Mouse (Mus musculus): ENCODE data around the gene Pih1d3. TPM values are rescaled to one million over a fixed set of nuclear protein-coding genes. Genes with fewer than 3 reads are reported as not detected.

The Pih1d3 gene
- not detected in 2 replicates for polyA plus RNA-seq (2012; rRNA removed)

- no peak for DNase-seq (ENCODE audit: low read depth)
These were observed at the start of gene Pih1d3, which contains the start of gene 4931428L18Rik for GRCm38 (mm10) chr1:31222564-31222963. Gene Pih1d3 (plus strand): TSS chr1:31222838. Gene 4931428L18Rik (minus strand): TSS chr1:31222684.

DNA sequence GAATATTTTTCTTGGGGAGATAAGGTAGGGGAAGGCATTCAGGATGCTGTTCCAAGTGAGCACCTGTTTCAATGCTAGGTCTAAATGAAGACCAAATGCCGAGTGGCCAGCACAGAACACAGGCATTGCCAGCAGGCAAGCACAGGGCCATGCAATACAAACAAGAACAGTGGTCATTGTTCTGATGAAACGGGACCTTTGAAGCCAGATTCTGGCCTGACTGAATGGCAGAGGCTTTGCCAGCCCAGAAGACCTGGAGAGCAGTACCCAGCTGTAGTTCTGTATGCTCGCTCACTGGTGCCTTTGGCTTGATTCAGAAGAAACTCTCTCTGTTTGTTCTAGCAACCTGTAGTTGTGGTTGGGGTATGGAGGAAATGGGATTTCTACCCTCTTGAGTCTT is 47.2 kb upstream of the Pih1d3 start:
- DNase-seq (ENCODE audit: low read depth): no peak

- no peak for DNase-seq (ENCODE audit: low read depth)
These were observed 46.5 kb upstream of the Pih1d3 start, which contains the start of gene Lgsn for GRCm38 (mm10) chr1:31176101-31176500. Gene Lgsn (plus strand): TSS chr1:31176401.

DNA sequence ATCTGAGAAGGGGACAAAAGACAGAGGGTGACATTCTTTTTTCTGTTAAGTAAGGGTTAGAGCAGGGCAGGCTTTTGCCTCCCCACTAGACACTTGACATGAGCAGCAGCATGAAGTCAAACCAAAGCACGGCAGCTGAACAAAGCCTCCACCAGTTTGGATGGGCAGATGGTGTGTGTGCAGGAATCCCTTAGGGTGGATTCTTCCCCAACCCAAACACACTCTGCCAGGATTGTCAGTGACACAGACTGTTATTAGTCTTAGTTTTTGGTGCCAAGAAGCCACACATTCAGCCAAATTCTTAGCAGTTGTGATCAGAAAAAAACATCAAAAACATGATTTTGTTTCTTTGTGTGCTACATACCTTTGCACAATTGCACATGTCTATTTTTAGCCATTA is 44.4 kb upstream of the Pih1d3 start:
- no peak for DNase-seq (ENCODE audit: low read depth)

- no peak for DNase-seq (ENCODE audit: low read depth)
These were observed 32.3 kb upstream of the Pih1d3 start for GRCm38 (mm10) chr1:31190237-31190866.

GRCm38 (mm10) chr1:31195633-31196032 is 27.0 kb upstream of the Pih1d3 start:
- DNase-seq (ENCODE audit: low read depth): no peak

DNA sequence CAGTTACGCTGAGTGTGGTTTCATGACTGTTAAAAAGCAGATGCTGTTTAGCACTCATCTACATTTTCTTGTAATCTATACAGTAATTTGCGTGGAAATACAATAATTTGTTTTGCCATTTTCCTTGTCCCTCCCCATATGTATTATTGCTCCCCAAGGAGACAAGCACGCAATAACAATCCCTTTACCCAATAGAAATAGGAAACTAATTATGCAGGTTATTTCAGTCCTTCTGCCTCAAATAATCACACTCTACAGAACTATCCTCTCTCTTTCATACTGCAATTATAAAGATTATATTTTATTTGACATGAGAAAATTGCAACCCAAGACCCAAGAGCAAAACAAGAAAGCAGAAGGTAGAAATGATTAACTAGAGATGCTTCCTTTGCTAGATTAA is 25.7 kb upstream of the Pih1d3 start:
- no peak for DNase-seq (ENCODE audit: low read depth)

DNA sequence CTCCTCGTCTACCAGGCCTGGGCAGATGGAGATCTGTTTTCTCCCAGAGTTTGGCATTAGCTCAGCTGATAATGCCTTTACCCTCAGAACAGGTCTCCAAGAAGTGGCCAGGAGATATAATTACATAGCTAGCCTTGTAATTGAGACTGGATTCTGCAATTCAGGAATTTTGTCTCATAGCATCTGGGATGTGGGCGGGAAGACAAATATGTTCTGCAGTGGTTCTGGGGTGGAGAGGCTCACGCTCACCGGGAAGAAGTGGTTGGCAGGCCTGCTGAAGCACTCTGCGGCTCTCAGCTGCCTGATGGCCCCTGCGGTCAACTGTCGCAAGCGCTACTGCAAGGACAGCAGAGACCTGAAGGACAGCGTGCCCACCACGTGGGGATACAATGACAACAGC is 18.9 kb upstream of the Pih1d3 start:
- DNase-seq (ENCODE audit: low read depth): no peak

DNA sequence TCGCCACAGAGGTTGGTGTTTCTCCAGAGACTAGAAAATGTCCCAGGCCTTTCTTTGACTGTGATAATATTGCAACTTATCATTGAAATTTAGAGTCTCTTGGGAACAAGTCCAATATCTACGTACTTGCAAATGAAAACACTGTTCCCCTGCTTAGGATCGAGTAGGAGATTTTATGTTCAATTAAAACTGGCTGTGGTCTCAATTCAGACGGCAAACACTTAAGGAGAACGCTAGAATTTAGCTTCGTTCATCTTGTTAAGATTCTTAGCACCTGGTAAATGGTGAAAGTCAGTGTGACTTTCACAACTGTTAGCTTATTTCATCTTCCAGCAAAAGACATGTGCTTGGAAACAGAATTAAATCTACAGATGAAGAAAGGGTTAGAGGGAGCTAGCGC is 17.3 kb upstream of the Pih1d3 start:
- DNase-seq (ENCODE audit: low read depth): no peak

GRCm38 (mm10) chr1:31205770-31206169 is 16.9 kb upstream of the Pih1d3 start:
- no peak for DNase-seq (ENCODE audit: low read depth)

- DNase-seq (ENCODE audit: low read depth): no peak
These were observed 12.5 kb upstream of the Pih1d3 start for GRCm38 (mm10) chr1:31210144-31210543.

DNA sequence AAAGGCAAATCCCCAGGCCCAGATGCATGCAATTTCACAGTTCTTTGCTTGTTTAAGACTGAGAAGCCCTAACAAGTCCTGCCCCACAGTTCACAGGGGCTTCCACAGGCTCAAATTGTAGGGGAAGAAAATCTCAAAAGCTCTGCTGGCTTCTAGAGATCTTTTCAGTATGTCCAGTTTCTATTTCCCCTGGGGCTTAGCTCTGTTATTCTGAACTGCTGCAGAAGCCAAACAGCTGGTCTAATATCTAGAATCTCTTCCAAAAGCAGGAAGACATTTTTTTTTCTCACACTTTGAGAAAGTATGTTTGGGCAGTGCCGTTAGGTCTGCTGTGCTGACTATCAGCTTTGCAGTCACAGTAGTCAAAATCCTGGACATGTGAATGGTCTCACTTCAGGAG is 7.8 kb upstream of the Pih1d3 start:
- DNase-seq (ENCODE audit: low read depth): no peak

DNA sequence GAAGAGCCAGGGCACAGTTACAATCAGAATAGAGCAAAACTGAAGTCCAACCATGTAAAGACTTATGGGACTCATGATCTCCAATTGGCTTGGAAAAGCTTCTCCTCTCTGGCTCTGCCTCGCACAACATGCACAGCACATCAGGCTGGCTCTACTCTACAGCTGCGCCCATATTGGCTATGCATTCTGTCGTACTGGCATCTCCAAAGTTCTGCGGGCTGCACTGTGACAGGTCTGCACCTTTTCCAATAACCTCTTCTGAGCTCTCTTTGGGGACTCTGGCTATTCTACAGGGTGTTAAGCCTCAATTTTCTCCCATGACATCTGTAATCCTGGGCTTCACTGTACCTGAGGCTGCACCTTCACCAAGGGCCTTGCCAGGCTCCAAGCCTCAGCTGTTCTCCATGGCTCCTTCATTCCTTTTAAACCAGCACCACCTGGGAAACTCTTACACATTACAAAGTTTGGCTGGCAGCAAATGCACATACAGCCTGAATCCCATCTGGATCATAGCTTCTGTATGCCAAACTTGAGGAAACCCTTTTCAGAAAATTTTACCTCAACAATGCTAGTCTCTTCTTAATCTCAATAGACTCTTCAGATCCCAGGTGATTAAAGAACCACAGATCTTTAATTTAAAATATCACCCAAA is 1.9 kb upstream of the Pih1d3 start:
- DNase-seq (ENCODE audit: low read depth): no peak

GRCm38 (mm10) chr1:31233319-31234036 is 10.8 kb downstream of the Pih1d3 start:
- DNase-seq (ENCODE audit: low read depth): no peak

GRCm38 (mm10) chr1:31260218-31260923 is 37.7 kb downstream of the Pih1d3 start:
- DNase-seq (ENCODE audit: low read depth): no peak

Other genes with a start within 250 kb of the Pih1d3 start
- gene AC153137.1, start 244.9 kb upstream of the Pih1d3 start, polyA plus RNA-seq (2012; rRNA removed): not detected in 2 replicates
- not detected in 2 replicates for gene Lgsn, start 46.4 kb upstream of the Pih1d3 start, polyA plus RNA-seq (2012; rRNA removed)
- gene 4931428L18Rik, start 154 bp upstream of the Pih1d3 start, polyA plus RNA-seq (2012; rRNA removed): 0.93 and 1.3 TPM in 2 replicates

All from gonadal fat pad, adult 2 months (tissue).